Mouse (Mus musculus): ENCODE data around the gene Plekho2.

- TF ChIP-seq POLR2A (IDR thresholded peaks at IDR 0.05; ENCODE audit: extremely low read depth, insufficient read depth, low read length) (no peak), CTCF (IDR thresholded peaks at IDR 0.05; ENCODE audit: low read depth, low read length) (no peak)
These were observed 33.3 kb upstream of the Plekho2 start for GRCm38 (mm10) chr9:65613098-65613497.

All from liver, adult 2 months (tissue).